Mouse (Mus musculus) limb, embryonic 13.5 days (tissue): ENCODE data around the gene Fgf14. TPM values are rescaled to one million over a fixed set of nuclear protein-coding genes. Genes with fewer than 3 reads are reported as not detected.

Experiments used
- ATAC-seq: fragments of 200-750 bp; cut with Nextera tagmentation; 2 replicates; pipeline ENCODE4 v1.8.0; 2017; ENCODE audit warnings: low read depth, moderate number of reproducible peaks, moderate TSS enrichment; ENCODE audit not compliant: low FRiP score
- H3K27ac ChIP-seq: fragments of 300-500 bp; sonication (generic); 2 replicates; pipeline ENCODE4 v1.5.1; 2015; ENCODE audit warnings: inconsistent platforms, mild to moderate bottlenecking, moderate library complexity
- H3K27me3 ChIP-seq: fragments of 300-500 bp; sonication (generic); 2 replicates; pipeline ENCODE4 v1.6.1; 2015; ENCODE audit warnings: mild to moderate bottlenecking, inconsistent platforms
- H3K36me3 ChIP-seq: fragments of 300-500 bp; sonication (generic); 2 replicates; pipeline ENCODE4 v1.6.1; 2015; ENCODE audit warnings: inconsistent platforms, mild to moderate bottlenecking, moderate library complexity
- H3K4me1 ChIP-seq: fragments of 300-500 bp; sonication (generic); 2 replicates; pipeline ENCODE4 v1.6.1; 2015; ENCODE audit warnings: inconsistent platforms
- H3K4me2 ChIP-seq: fragments of 300-500 bp; sonication (generic); replicated peaks from 2 replicates; pipeline ENCODE4 v1.6.1; 2015; ENCODE audit warnings: inconsistent platforms, mild to moderate bottlenecking, moderate library complexity
- H3K4me3 ChIP-seq: fragments of 300-500 bp; sonication (generic); 2 replicates; pipeline ENCODE4 v1.5.1; 2015; ENCODE audit warnings: moderate library complexity, mild to moderate bottlenecking, inconsistent platforms
- H3K9ac ChIP-seq: fragments of 300-500 bp; sonication (generic); 2 replicates; pipeline ENCODE4 v1.6.1; 2015; ENCODE audit warnings: mild to moderate bottlenecking, inconsistent platforms
- H3K9me3 ChIP-seq: fragments of 300-500 bp; sonication (generic); 2 replicates; pipeline ENCODE4 v1.6.1; 2016; ENCODE audit warnings: inconsistent platforms
- WGBS: fragments of 180-500 bp; shearing (Covaris S2); methylation state at CpG from one replicate; pipeline ENCODE4 v1.1.7; 2015; 5-methylcytosine and 5-hydroxymethylcytosine counted together
- polyA plus RNA-seq: library from polyadenylated mRNA; unstranded; fragments of >200 nt; fragmentation: Nextera tagmentation; extraction: Ambion mirVana; gene quantifications from 2 replicates; pipeline ENCODE4 v1.2.1, GENCODE M21; 2015

The Fgf14 gene
- 0.72 and 0.81 TPM in 2 replicates for polyA plus RNA-seq

DNA sequence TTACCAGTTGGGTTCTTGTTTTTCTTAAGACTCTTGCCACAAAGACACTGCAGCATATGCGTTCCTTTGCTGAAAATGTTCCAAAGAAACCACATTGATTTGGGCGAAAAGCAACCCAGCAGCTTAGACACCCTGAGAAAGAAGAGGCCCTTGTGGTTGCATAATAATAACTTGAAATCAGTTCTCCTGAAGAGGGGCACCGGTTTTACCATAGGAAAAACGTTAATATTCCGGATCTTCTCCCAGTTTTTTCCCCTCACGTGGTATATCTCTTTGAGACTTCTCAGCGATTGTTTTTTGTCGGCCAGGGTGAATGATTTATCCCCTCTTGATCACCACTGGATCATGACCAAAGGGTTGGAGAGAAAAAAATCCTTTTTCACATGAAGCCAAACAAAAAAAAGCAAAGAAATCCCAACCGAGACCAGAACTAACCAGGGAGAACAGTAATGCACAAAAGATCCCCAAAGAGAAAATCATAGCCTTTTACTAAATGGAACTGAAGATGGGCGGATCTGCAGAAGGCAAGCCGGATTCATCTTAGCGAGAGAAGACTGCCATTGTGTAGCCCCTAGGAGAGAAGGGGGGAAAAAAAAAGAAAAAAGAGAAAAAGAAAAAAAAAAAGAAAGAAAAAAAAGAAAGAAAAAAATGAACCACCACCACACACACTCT is at the start of gene Fgf14:
TSS of gene Fgf14 (minus strand) at position 622 of the 672 bp plus-strand sequence.
- WGBS: 21% methylated on average over 12 of the region's 12 CpGs
- Histone ChIP-seq H3K27ac (no peak within 1 kb of the TSS), H3K4me3 (peak within 1 kb of the TSS; percentile 43), H3K9me3 (no peaks in the 10 kb centered on the region), H3K4me1 (peaks cover 23% of the 10 kb centered on the region), H3K9ac (peak within 1 kb of the TSS; percentile 50), H3K36me3 (no peaks in the 10 kb centered on the region), H3K27me3 (peaks cover 29% of the 10 kb centered on the region), H3K4me2 (peak within 1 kb of the TSS; percentile 71)
- no peak for ATAC-seq

DNA sequence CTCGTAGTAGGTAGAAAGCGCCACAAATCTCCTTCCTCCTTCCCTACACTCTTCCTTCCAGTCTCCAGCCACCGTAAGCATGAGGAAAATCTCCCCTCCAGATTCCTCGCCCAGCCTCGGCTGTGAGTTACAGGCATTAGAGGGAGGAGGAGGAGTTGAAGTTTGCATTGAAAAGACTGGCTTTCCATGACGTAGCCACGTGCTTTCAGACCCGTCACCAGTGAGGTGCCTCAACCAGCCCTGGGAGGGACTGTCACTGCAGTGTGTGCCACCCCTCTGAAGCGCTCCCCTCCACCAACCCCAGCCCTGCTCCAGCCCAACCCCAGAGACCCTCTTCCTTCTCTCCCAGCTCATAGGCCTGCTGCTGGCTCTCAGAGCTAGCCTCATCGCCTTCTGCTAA is 452 bp upstream of the Fgf14 start:
- H3K9ac ChIP-seq: peak overlapping the region; percentile 50
- H3K4me2 ChIP-seq: peak overlapping the region; percentile 71
- 3% methylated on average over 10 of the region's 10 CpGs for WGBS
- peak; percentile 81 for ATAC-seq
- H3K4me3 ChIP-seq: peak overlapping the region; percentile 43
- H3K27me3 ChIP-seq: peaks cover 29% of the 10 kb centered on the region
- peaks cover 23% of the 10 kb centered on the region for H3K4me1 ChIP-seq
- no peak overlapping the region for H3K27ac ChIP-seq
- H3K36me3 ChIP-seq: no peaks in the 10 kb centered on the region
- no peaks in the 10 kb centered on the region for H3K9me3 ChIP-seq

DNA sequence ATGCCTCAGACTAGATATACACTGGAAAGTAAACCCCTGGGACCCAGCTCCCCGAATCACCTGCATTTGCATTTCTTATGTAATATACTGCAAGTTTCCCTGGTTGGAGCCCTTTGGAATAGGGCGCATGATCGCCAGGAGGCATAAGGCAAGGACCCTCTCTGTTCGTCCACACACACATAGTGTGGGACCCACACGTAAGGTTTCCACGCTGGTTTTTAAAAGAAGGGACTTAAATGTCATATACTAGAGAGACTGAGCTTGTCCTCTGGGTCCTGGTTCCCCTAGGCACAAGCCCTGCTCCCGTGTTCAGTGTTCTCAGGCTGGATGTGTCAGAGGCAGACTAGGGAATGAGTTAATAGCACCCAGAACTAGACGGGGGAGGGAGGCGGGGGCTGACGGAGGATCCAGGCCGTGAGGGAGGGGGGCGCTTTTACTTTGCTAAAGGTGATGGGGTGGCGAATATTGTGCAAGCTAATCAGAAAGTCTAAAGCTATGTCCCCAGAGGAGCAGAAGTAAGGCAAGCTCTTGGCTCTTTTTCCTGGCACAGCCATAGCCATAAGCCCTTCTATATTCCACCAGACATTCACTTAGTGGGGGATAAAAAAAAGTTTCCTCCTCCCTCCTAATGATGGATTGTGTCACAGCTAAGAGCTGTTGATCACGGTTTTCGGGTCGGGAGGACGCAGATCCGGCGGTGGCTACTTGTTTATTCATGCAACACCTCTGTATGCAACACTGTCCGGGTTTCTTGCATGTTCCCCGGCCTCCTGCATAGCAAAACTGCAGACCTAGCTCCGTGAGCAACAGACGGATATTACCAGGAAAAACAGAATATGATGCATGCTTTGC is 1.0 kb downstream of the Fgf14 start:
- ATAC-seq: no peak
- peak overlapping the region; percentile 43 for H3K4me3 ChIP-seq
- H3K9ac ChIP-seq: no peak overlapping the region
- H3K27me3 ChIP-seq: peaks cover 29% of the 10 kb centered on the region
- peaks cover 23% of the 10 kb centered on the region for H3K4me1 ChIP-seq
- H3K9me3 ChIP-seq: no peaks in the 10 kb centered on the region
- H3K4me2 ChIP-seq: peak overlapping the region; percentile 71
- no peak overlapping the region for H3K27ac ChIP-seq
- 17% methylated on average over 23 of the region's 23 CpGs for WGBS
- no peaks in the 10 kb centered on the region for H3K36me3 ChIP-seq

DNA sequence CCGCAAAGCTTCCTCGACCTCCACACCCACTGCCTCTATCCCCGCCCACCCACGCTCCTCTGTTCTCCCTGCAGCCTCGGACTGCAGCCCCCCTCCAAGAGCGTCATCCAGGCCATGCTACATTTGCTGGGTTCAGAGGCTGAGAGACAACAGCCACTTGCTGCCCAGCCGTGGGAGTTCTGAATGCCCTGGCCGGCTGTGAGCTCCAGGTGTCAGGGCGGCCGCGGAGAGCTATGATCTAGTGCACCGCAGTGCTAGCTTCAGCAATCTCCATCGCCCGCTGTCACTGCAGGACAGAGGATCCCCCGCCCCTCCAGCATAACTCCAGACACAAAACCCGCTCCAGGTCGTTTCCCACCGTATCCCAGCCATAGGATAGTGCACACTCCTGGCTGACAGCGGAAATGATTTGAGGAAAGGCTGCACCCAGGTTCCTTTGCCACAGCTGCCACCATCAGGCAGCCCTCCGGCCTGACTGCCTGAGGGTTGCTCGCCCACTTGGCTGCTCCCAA is 1.7 kb downstream of the Fgf14 start:
- Histone ChIP-seq H3K9me3 (no peaks in the 10 kb centered on the region), H3K4me3 (peak overlapping the region; percentile 43), H3K36me3 (no peaks in the 10 kb centered on the region), H3K27me3 (peaks cover 29% of the 10 kb centered on the region), H3K4me2 (peak overlapping the region; percentile 71), H3K27ac (no peak overlapping the region), H3K4me1 (peaks cover 23% of the 10 kb centered on the region), H3K9ac (peak overlapping the region; percentile 51; the same call in 1 of the 2 replicates)
- ATAC-seq: peak; percentile 38; the same call in 1 of the 2 replicates
- 1% methylated on average over 21 of the region's 21 CpGs for WGBS

DNA sequence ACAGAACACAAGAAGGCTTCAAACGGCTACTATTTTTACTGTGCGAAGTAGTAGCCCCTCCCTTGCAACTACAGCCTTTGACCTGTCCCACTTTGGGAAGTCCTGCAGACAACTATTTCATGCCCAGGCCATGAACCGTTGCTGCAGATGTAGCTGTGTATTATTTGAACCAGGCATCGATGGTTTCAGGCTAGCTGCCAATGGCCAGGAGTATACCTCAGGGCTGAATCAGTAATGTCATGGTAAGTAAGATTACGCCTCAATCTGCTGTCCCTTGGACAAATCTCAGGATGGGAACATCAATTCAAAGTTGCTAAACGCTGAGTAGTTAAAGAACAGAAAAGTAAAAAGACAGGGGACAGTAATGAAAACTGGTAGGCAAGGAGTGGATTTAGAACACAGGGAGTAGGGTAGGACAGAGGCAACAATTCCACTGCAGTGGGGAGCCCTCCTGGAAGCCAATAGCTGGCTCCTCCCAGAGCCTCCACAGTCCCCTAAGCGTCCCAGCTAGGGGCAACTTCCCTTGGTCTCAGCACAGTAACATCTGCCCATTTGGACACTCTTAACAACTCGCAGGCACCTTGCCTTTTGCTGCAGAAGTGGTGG is 2.3 kb downstream of the Fgf14 start:
- WGBS: 36% methylated on average over 8 of the region's 8 CpGs
- H3K27me3 ChIP-seq: peaks cover 29% of the 10 kb centered on the region
- no peak overlapping the region for H3K9ac ChIP-seq
- peaks cover 27% of the 10 kb centered on the region for H3K4me1 ChIP-seq
- peak overlapping the region; percentile 71 for H3K4me2 ChIP-seq
- H3K4me3 ChIP-seq: peak overlapping the region; percentile 43
- H3K9me3 ChIP-seq: no peaks in the 10 kb centered on the region
- no peak overlapping the region for H3K27ac ChIP-seq
- no peaks in the 10 kb centered on the region for H3K36me3 ChIP-seq
- peak; percentile 25; the same call in 1 of the 2 replicates for ATAC-seq

DNA sequence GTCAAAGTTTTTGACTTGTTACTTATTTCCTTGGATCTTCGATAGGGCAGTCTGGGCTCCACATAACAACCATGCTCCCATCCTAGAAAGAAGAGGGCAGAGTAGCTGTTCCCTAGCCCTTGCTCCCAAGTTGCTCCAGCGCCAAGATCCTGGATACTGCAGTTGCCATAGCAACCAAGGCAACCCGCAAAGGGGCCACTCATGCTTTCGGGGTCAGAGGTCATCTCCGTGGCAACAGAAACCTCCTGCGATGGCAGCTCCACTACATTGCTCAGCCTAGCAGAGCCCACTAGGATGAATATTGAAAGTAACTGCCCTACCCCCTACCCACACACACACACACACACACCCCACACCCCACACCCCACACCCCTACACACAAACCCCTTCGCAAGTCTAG is 7.2 kb downstream of the Fgf14 start:
- Histone ChIP-seq H3K9ac (no peak overlapping the region), H3K4me1 (peaks cover 5% of the 10 kb centered on the region), H3K27me3 (peaks cover 5% of the 10 kb centered on the region), H3K27ac (no peak overlapping the region), H3K9me3 (no peaks in the 10 kb centered on the region), H3K4me3 (no peak overlapping the region), H3K4me2 (no peak overlapping the region), H3K36me3 (no peaks in the 10 kb centered on the region)
- WGBS: 16% methylated on average over 7 of the region's 7 CpGs
- peak; percentile 85 for ATAC-seq

DNA sequence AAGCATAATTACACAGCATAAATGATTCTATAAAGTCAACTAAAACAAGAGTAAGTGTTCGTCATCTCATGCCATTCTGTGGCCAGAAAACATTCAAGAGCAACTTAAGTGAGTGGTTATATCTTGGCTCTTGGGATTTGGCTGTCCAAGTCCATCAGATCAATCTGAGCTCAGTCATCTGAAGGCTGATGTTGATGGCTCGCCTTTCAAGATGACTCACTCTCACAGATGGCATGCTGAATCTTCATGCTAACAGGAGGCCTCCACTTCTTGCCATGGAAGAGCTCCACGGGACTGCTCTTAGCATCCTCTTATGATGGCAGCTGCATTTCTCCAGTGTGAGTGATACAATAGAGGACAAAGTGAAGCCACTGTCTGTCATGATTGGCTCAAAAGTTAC is 34.1 kb downstream of the Fgf14 start:
- 65% methylated on average over 3 of the region's 3 CpGs for WGBS
- no peaks in the 10 kb centered on the region for H3K9me3 ChIP-seq
- H3K4me3 ChIP-seq: no peak overlapping the region
- H3K27me3 ChIP-seq: no peaks in the 10 kb centered on the region
- no peak overlapping the region for H3K9ac ChIP-seq
- H3K27ac ChIP-seq: no peak overlapping the region
- H3K4me1 ChIP-seq: no peaks in the 10 kb centered on the region
- H3K4me2 ChIP-seq: no peak overlapping the region
- H3K36me3 ChIP-seq: no peaks in the 10 kb centered on the region
- ATAC-seq: no peak

DNA sequence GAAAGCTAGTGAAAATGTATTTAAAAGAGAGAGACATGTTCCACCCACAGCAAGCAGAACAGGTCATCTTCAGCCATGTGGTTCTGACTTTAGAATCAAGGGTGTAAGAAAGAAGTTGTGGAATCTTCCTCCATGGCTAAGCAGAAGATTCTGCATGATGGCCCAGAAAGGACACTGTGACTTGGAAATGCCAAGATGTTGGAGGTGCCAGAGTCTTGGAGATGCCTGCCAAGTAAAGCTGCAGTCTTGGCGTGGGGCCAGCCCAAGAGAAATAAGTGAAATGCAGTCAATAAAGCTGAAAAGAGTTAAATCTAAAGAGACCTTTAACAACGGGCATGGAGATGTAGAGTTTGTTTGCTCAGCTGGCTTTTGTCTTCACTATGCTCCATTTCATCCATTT is 42.0 kb downstream of the Fgf14 start:
- H3K27me3 ChIP-seq: no peaks in the 10 kb centered on the region
- H3K4me1 ChIP-seq: no peaks in the 10 kb centered on the region
- H3K9ac ChIP-seq: no peak overlapping the region
- H3K9me3 ChIP-seq: no peaks in the 10 kb centered on the region
- no peaks in the 10 kb centered on the region for H3K36me3 ChIP-seq
- 55% methylated on average over 2 of the region's 2 CpGs for WGBS
- H3K4me3 ChIP-seq: no peak overlapping the region
- ATAC-seq: no peak
- no peak overlapping the region for H3K27ac ChIP-seq
- H3K4me2 ChIP-seq: no peak overlapping the region

DNA sequence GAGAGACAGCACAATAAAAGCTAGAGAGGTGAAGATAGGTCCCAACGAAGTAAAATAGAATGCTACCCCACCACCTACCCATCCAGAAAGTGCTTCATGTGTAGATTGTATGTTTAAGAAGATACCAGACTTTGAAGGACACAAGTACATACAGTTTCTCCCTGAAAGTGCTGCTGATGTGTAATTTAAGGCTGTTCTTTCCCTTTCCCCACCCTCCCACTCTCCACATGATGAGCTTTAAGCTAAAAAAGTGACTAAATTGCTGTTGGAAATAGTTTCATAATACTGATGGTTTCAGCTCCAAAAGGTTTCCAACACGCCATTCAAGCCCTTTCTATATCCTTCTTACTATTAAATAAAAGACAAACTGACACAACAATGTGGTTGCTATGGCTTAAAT is 63.5 kb downstream of the Fgf14 start:
- 58% methylated on average over 2 of the region's 2 CpGs for WGBS
- H3K36me3 ChIP-seq: no peaks in the 10 kb centered on the region
- H3K4me1 ChIP-seq: no peaks in the 10 kb centered on the region
- H3K9me3 ChIP-seq: no peaks in the 10 kb centered on the region
- H3K9ac ChIP-seq: no peak overlapping the region
- ATAC-seq: no peak
- no peak overlapping the region for H3K4me2 ChIP-seq
- H3K27me3 ChIP-seq: no peaks in the 10 kb centered on the region
- H3K4me3 ChIP-seq: no peak overlapping the region
- H3K27ac ChIP-seq: no peak overlapping the region

DNA sequence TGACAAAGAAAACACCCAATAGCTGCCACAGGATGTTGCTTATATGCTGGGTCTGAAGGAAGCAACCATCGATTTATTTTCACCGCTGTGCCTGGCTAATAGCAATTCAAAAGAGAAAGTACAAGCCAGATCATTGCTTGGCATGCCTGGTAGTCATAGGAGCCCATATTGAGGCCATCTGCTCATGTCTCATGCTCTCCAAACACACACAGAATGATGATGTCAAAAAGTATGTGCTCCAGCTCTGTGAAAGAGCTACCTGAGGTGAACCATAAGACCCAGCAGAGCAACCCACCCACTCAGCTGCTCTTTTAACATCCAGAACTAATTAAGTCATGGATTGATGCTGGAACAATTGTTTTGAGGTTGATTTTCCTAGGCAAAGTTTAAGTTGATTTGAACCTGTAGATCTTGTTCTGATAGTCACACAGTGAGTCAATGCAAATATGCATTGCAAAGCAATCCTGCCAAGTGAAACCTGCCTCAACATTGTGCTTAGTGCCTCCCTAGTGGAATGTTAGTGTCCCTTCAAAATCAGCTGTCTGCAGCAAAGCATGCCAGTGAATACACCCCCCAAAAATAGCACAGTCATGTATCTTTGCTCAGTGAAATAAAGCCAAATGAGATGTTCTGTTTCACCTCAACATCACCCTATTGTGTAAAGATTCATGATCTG is 70.8 kb downstream of the Fgf14 start:
- no peaks in the 10 kb centered on the region for H3K9me3 ChIP-seq
- no peak overlapping the region for H3K27ac ChIP-seq
- no peak overlapping the region for H3K4me2 ChIP-seq
- no peak for ATAC-seq
- H3K27me3 ChIP-seq: no peaks in the 10 kb centered on the region
- H3K9ac ChIP-seq: no peak overlapping the region
- H3K36me3 ChIP-seq: no peaks in the 10 kb centered on the region
- no peak overlapping the region for H3K4me3 ChIP-seq
- 94% methylated on average over 2 of the region's 2 CpGs for WGBS
- H3K4me1 ChIP-seq: no peaks in the 10 kb centered on the region

DNA sequence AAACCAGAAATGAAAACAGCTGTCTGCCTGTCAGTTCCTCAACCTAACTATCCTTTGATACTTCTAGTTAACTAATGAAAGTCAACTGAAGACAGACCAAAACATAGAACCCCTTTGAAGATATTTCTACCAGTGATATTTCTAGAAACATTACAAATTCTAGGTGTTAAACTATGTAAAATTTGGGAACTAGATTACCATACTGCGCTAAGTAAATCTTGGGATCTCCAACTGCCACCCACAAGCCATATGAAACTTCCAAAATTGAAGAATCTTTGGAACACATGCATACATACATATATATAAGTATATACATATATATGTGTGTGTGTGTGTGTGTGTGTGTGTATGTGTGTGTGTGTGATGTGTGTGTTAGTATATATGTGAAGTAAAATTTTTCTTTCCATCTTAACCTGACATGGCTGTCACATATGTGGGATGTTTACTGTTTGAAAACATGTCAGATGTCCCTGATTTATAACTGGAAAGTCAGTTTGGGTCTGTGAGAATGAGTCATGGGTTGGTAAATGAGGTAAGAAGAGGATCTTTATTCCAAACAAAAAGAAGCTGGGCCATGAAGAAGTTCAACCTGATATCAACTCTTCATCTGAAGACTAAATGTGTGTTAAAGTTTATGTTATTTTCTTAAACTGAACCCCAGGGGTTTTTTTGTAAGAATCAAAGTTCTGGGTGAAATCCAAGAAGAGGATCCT is 71.7 kb downstream of the Fgf14 start:
- Histone ChIP-seq H3K9me3 (no peaks in the 10 kb centered on the region), H3K4me2 (no peak overlapping the region), H3K4me1 (no peaks in the 10 kb centered on the region), H3K27ac (no peak overlapping the region), H3K9ac (no peak overlapping the region), H3K4me3 (no peak overlapping the region), H3K27me3 (no peaks in the 10 kb centered on the region), H3K36me3 (no peaks in the 10 kb centered on the region)
- 86% methylated on average over 1 of the region's 1 CpGs for WGBS
- no peak for ATAC-seq
